Mouse (Mus musculus) neutrophil, adult 83 days (primary cell): ENCODE data around the gene Sh3bgrl2. TPM values are rescaled to one million over a fixed set of nuclear protein-coding genes. Genes with fewer than 3 reads are reported as not detected.

Experiments used
- total RNA-seq, 2 experiments: library from RNA; stranded (reverse); gene quantifications; one replicate each; pipeline ENCODE4 v1.2.4; 2023

Sh3bgrl2 gene
- total RNA-seq = not detected

GRCm38 (mm10) chr9:83547830-83548689 lies at the start of gene Sh3bgrl2:
Gene Sh3bgrl2, plus strand, starts transcription at chr9:83548327.

Other genes starting within 250 kb of the Sh3bgrl2 start
- gene Lca5, start 107.2 kb upstream of the Sh3bgrl2 start, total RNA-seq = 1 to 10 TPM in 1 of 2 experiments, under 1 TPM in 1; 0.46 to 1.7 TPM